Mouse (Mus musculus) heart, embryonic 15.5 days (tissue): ENCODE measurements at regions not wholly inside any gene's neighbourhood (a gene's known extent, or its start where the extent isn't known, plus 50 kb on each side); places are given as distances from the start of the nearest gene placed in this dataset.

Experiments
- ATAC-seq: fragments of 200-750 bp; cut with Nextera tagmentation; replicated peaks from 2 replicates; pipeline ENCODE4 v1.8.0; 2017; ENCODE audit warnings: low read depth, moderate TSS enrichment; ENCODE audit not compliant: insufficient number of reproducible peaks, insufficient read depth, low FRiP score
- H3K27ac ChIP-seq: fragments of 300-500 bp; sonication (generic); 2 replicates; pipeline ENCODE4 v1.5.1; 2015; ENCODE audit warnings: mild to moderate bottlenecking, inconsistent platforms
- H3K27me3 ChIP-seq: fragments of 300-500 bp; sonication (generic); 2 replicates; pipeline ENCODE4 v1.6.1; 2015; ENCODE audit warnings: inconsistent platforms
- H3K36me3 ChIP-seq: fragments of 300-500 bp; sonication (generic); 2 replicates; pipeline ENCODE4 v1.6.1; 2015; ENCODE audit warnings: mild to moderate bottlenecking, inconsistent platforms
- H3K4me1 ChIP-seq: fragments of 300-500 bp; sonication (generic); replicated peaks from 2 replicates; pipeline ENCODE4 v1.6.1; 2015; ENCODE audit warnings: inconsistent platforms
- H3K4me2 ChIP-seq: fragments of 300-500 bp; sonication (generic); 2 replicates; pipeline ENCODE4 v1.6.1; 2015; ENCODE audit warnings: inconsistent platforms, mild to moderate bottlenecking, moderate library complexity
- H3K4me3 ChIP-seq: fragments of 300-500 bp; sonication (generic); 2 replicates; pipeline ENCODE4 v1.5.1; 2015; ENCODE audit warnings: mild to moderate bottlenecking, inconsistent platforms
- H3K9ac ChIP-seq: fragments of 300-500 bp; sonication (generic); 2 replicates; pipeline ENCODE4 v1.6.1; 2015; ENCODE audit warnings: mild to moderate bottlenecking, inconsistent platforms
- H3K9me3 ChIP-seq: fragments of 300-500 bp; sonication (generic); replicated peaks from 2 replicates; pipeline ENCODE4 v1.6.1; 2016; ENCODE audit warnings: inconsistent platforms
- WGBS: fragments of 180-500 bp; shearing (Covaris S2); methylation state at CpG from one replicate; pipeline ENCODE4 v1.1.7; 2015; ENCODE audit warnings: mixed read lengths; 5-methylcytosine and 5-hydroxymethylcytosine counted together

DNA sequence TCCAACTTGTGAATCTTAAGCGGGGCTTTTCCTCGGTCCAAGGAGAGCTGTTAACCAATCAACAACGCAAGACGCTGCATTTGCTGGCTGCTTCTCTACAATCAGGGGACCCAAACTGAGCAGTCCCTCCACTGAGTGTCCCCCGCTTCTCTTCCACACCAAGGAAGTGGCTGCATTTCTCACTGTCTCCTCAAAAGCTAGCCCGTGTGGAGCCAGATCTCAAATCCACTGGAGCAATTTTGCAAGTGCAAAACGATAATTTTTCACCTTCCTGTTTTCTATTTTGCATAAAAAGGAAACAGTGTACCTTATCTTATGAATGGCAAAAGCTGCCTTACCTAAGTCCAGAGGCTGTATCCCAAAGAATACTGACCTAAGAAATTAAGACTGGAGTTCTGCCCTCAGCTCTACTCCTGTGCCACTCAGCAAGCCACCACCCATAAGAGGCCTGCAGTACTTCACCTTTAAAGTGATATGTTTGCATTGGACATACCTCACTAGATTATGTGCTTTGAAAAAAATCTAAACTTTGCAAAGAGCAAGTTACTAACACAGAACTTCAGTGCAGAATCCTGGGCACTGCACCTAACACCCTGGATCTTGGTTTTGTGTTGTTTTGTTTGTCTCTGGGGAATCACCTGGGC, 52.7 kb upstream of the Nap1l1 start:
- WGBS = 12% methylated on average over 7 of the region's 7 CpGs
- peak overlapping the region; percentile 33; the same call in 1 of the 2 replicates for H3K9ac ChIP-seq
- no peaks in the 10 kb centered on the region for H3K27me3 ChIP-seq
- H3K27ac ChIP-seq = no peak overlapping the region
- peak overlapping the region; percentile 61 for H3K4me2 ChIP-seq
- H3K4me1 ChIP-seq = peaks cover 28% of the 10 kb centered on the region
- H3K9me3 ChIP-seq = no peaks in the 10 kb centered on the region
- no peak for ATAC-seq
- no peaks in the 10 kb centered on the region for H3K36me3 ChIP-seq
- peak overlapping the region; percentile 29 for H3K4me3 ChIP-seq

DNA sequence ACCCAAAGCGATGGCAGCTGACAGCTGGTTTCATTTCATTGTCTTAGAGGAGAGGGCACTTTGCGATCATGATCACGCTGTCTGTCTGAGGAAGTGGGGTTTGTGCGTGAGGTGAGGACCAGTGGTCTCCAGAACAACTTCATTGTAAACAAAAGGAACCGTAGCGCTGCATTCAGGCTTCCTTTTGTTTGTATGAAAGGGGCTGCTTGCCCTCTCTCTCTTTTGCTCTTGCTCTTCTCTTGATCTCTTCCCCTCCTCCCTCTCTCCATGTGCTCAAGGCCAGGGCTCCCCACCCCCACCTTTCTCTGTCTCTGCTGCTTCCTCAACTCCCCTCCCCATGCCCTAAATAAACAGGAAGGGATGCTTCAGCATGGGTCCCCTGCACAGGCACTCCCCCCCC, 51.0 kb upstream of the Nap1l1 start:
- Histone ChIP-seq H3K9ac (no peak overlapping the region), H3K4me3 (0 out of 2 replicates have a peak overlapping the region, but pooled peaks have one; percentile 15), H3K4me1 (peaks cover 28% of the 10 kb centered on the region), H3K27me3 (no peaks in the 10 kb centered on the region), H3K4me2 (peak overlapping the region; percentile 65), H3K36me3 (no peaks in the 10 kb centered on the region), H3K9me3 (no peaks in the 10 kb centered on the region), H3K27ac (no peak overlapping the region)
- no peak for ATAC-seq
- 24% methylated on average over 6 of the region's 6 CpGs for WGBS

DNA sequence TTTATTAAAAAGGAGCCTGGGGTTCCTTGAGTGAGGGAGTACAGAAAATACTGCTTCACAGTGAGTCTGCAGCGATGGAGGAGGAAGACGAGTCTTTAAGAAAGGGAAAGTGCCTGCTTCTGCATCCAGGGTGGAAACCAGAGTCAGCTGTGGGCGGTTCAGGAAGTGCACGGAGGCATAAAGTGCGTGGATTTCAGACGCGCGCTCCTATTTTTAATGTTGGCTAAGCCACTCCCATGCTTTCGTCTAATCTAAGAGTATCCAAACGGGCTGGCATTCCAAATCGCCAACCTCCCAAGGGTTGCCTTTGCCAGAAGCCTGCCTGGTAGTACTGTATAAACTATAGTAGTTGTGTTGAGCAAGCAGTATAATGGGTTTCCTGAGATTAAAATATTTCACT, 50.4 kb upstream of the Nap1l1 start:
- Histone ChIP-seq H3K4me2 (peak overlapping the region; percentile 65), H3K9ac (0 out of 2 replicates have a peak overlapping the region, but pooled peaks have one; percentile 17), H3K4me1 (peaks cover 28% of the 10 kb centered on the region), H3K36me3 (no peaks in the 10 kb centered on the region), H3K9me3 (no peaks in the 10 kb centered on the region), H3K27me3 (no peaks in the 10 kb centered on the region), H3K4me3 (peak overlapping the region; percentile 45), H3K27ac (0 out of 2 replicates have a peak overlapping the region, but pooled peaks have one; percentile 47)
- no peak for ATAC-seq
- 18% methylated on average over 11 of the region's 11 CpGs for whole genome bisulfite sequencing
